Mouse (Mus musculus): Measurements from ENCODE around the gene 4931417E11Rik.
A peak's percentile ranks its signal among the peaks of the same experiment; 100 is the strongest.

The 4931417E11Rik gene

DNA sequence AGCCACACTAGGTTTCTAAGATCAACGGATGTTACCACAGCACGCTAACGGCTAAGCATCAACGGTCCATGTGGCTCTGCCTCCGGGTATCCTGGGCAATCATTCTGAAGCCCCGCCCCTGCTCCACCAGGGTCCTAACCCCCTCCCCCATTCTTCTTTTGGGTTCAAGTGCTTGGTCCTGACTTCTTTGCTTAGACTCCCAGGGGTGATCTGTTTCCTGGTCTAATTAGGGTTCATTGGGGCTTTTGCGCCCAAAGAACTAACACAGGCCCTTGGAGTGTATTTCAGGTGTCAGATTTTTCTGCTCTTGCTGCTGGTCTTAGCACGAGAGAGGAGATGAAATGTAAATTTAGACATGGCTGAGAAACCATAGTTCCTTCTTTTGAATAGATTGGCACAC, at the start of gene 4931417E11Rik:
TSS of gene 4931417E11Rik (minus strand) at position 101 of the 400 bp plus-strand sequence.
- no peak for DNase-seq (ENCODE audit: low read depth, low spot score)

DNA sequence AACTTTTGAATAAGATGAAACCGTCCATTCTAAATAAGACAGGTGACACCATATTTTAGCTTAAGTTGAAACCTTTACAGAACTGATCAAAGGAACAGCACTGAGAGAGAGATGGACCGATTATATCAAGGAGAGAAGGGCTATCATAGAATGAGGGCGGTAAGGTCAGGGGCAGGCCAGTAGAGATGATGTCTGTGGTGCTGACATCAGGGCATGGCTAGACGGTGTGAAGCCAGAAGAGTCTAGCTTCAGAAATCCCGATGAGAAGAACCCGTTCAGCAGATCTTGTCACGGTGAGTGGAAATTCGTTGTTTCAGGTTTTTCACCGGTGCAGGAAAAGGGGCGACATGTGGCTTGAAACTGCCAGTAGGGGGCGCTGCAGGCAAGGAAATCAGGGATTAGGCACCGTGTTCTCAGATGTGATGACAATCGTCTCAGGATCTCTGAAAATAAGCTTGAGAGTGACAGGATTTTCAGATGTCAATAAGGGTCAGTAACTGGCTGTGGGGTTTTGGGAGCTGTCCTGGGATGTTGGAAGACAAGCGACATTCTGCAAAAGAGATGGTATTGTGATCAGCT, 48.4 kb upstream of the 4931417E11Rik start:
- peak; percentile 61 for DNase-seq (ENCODE audit: low read depth, low spot score)

DNA sequence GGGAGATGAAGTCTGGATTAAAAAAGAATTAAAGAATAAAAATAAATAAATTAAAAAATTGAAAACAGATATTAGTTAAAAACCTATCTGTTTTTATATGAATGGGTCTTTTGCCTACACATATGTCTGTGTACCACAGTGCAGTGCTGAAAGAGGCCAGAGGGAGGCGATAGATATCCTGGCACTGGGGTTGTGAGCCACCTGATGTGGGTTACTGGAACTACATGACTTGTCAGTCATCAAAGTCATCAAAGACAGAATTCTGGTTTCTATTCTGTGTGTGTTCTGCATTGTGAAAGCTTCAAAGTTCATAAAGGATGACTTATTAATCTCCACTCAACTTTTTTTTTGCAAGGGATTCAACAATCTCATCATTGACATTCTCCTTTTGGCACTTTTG, 43.4 kb upstream of the 4931417E11Rik start:
- DNase-seq (ENCODE audit: low read depth, low spot score), result peak; percentile 67

DNA sequence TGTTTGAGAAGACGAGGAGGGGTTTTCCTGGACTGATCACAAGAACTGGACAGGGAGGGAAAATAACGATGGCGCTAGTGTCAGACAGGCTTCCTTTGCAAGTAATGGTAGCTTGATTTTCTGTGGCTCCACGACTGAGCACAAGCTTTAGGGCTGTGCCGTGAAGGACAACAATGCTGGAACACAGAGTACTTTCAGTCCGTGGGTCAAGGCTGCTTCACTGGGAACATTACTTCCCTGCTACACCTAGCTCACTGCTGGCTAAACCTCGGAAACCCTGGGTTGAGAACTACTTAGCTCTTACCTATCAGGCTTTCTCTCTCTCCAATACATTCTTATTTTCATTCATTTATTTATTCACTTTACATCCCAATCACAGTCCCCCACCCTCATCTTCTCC, 30.2 kb upstream of the 4931417E11Rik start:
- no peak for DNase-seq (ENCODE audit: low read depth, low spot score)

DNA sequence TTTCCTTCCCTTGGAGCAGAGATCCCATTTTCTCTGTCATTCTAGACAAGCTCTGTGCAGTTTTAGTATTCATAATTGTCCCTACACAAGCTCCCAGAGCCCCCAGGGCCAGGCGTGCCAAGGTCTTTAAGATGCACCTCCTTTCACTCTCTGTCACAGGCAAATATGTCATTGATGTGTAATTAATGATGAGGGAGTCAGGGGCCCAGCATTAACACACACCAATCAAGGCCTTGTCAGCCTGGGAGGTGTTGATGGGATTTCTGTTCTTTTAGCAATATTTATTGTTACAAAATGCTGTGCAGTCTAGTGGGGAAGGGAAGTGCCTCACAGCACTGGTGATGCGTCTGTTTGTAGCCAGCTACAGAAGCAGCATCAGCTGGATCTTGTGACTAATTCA, 27.9 kb upstream of the 4931417E11Rik start:
- no peak for DNase-seq (ENCODE audit: low read depth, low spot score)

DNA sequence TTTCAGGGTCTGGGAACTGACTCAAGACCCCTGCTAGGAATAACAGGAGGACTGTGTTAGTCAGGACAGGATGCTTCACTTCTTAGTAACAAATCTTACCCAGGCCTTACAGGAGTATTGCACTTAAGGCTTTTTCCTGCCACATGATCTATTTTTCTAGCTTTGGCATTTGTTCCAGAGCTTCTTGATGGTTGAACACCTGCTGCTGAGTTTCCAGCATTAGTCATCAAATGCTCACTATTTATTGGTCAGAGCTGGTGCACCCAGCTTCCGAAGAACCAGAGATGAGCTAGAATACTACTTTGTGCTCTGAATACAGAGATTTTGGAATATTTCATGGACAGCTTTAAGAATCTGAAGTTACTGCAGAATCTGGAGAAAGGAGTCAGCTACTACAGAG, 21.1 kb upstream of the 4931417E11Rik start:
- no peak for DNase-seq (ENCODE audit: low read depth, low spot score)

DNA sequence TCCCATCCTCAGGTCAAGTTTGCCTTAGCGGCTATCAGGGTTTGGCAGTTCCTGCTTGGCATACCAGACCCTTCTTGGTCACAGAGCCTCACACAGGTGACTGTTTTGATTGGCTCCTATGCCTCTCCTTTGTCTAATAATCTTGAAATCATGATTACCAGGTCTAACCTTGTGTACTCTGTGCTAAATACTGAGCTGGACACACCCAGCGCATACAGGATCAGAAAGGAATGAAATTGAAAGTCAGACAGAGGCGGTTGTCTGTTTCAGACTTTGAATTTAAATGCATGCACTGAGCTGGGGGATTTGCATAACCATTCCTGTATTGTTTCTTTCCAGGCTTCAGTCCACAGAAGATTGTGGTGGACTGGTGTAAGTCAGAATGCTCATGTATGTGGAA, 16.1 kb upstream of the 4931417E11Rik start:
- peak; percentile 67 for DNase-seq (ENCODE audit: low read depth, low spot score)

DNA sequence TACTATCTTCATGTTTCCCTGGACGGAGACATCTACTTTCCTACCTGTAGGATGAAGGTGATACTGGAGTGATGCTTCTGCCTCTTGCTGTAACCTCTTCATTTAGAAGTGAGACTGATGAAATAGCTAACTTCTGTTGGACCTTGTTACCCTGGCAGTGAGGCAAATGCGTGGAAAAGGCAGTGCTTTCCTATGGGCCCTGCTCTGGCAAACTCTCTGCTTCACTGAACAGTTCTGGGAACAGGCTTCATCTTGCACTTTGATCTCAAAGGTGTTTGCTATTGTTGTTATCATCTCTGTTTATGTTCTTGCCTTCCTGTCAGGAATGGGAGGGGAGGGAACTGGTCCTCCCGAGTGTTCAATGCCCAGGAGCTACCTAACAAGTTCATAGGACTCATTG, 3.4 kb downstream of the 4931417E11Rik start:
- no peak for DNase-seq (ENCODE audit: low read depth, low spot score)

DNA sequence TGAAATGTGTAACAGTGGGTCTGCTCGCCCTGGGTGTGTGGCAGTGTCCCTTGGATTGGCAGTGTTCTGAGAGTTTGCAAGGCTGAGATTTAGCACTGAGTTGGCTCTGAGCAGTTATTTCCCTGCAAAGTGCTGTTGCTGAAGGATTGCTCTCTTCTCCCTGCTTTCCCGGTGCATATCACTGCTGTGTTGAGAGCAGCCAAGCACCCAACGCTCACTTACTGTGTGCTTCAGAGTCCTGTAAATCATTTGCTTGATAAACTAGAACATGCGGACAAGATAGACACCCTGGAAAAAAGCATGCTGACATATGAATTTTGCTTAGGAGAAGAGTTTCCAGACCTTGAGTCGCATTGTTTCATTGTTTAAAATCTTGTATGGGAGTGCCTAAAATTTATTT, 6.9 kb downstream of the 4931417E11Rik start:
- DNase-seq (ENCODE audit: low read depth, low spot score), result no peak

DNA sequence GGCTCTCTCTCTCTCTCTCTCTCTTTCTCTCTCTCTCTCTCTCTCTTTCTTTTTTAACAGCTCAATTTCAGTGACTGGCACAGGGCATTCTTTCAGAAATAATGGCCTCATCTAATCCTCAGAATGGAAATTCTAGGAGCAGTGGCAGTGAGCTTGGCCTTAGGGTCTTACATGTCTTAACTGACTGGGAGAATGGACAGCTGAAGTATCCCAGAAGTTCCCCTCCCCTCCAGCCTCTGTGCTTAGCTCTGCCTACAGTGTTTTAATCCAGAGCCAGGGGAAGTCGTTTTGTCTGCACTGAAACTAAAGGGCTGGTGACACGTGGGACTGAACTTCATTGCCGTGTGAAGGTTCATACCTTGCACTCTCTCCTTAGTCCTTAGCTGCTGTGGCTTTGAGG, 35.6 kb downstream of the 4931417E11Rik start:
- no peak for DNase-seq (ENCODE audit: low read depth, low spot score)

DNA sequence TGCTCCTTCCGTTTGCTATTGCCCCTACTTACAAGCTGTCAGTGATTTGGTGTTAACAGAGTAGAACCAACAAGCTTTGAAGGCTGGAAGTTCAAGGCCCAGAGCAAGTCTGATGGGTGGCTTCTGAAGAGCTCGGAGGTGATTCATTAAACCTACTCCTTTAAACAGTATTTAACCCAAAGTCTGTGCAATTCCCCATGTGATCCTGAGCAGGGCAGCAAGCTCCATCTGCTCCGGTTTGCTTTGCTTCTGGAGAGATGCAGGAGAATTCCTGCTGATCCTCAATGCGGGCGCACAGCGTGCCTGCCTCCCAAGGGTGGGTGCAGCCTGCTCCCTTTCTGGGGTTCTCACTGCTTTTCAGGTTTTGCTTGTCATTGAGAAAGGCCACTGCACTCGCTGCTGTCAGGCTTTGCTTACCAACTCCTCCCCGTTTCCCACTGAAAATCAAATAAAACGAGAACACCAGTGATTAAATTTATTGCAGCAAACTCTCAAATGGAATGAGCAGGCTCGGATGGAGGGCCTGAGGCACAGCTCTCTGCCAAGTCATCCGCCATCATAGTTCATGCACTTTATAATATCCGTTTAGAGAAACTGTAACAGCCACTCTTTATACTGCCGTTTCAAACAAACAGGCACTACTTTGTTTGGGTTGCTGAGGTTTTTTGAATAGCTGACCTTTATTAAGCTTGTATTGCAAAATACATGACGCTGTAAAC, 40.7 kb downstream of the 4931417E11Rik start:
- no peak for DNase-seq (ENCODE audit: low read depth, low spot score)

DNA sequence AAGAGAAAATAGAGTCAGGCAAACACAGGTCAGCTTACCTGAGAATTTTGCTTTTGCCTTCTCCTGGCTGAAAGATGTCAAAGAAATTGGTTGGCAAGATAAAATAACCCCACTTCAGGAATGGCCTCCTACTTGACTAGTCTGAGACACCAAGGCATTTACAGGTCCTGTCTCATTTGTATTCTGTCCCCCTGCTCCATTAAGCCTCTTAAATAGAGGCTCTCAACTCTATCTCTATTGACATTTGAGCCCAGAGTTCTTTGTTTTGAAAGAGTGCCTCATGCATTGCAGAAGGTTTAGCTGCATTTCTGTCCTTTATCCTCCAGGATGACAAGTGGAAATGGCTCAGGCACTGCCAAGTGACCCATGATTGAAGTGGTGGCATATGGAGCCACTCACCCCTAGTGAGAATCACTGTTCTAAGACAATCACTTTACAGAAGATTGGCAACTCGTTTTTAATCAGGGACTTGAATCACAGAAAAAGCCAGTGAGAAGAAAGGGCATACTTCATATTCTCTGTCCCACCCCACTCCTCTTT, 42.1 kb downstream of the 4931417E11Rik start:
- no peak for DNase-seq (ENCODE audit: low read depth, low spot score)

Measured in R1 (cell line).